ENCODE assay signal across 7 mouse cellular contexts in genomic region chr4:43630030-43630581, GRCm38 (mm10). TPM values are rescaled to one million over a fixed set of nuclear protein-coding genes. Genes with fewer than 3 reads are reported as not detected.
DNase-seq lines count a peak whose midpoint lies in the region; ATAC-seq lines count a peak whose summit lies in the region.

No protein-coding gene starts in this region.

- peak; percentile 90 for DNase-seq in adipocyte (ENCODE audit: low spot score)
- peak; percentile 90 for DNase-seq in embryo, embryonic 10 days (ENCODE audit: low spot score)
- peak; percentile 68 for DNase-seq in gastrocnemius, postnatal 14 days
- DNase-seq in induced T-regulatory cell, adult 2 months (ENCODE audit: low read depth), result peak; percentile 84
- DNase-seq in left cerebral cortex, adult 8-10 months (ENCODE audit: low spot score in 2 of 2), result peak; percentile 56 to 77
- peak; percentile 92 for DNase-seq in right cerebral cortex, postnatal 10 days (ENCODE audit: low spot score in 2 of 2)

- ATAC-seq in megakaryocyte progenitor cell, adult 5-6 weeks (replicated peaks; ENCODE audit: poor library complexity), result peak; percentile 88

- intact Hi-C loops in gastrocnemius, postnatal 14 days (cut with DNase I; ENCODE audit: low total_unique reads), result loop anchor here (2.0 to 5.0 kb wide), 2 partner anchors 37 to 81 kb away; partner anchors contain the start of genes Fam221b, Olfr71 and Tmem8b

RNA-seq across cellular contexts. Expression of gene Npr2, which starts 1.6 kb away (rescaled TPM):
- total RNA-seq in gastrocnemius, postnatal 14 days (2021), result 10 to 100 TPM; 29.5 to 31.4 TPM
- 10 to 100 TPM; 42.5 to 60.2 (median 56.9) TPM for total RNA-seq in left cerebral cortex, adult 8-10 months (2022)
- total RNA-seq in megakaryocyte progenitor cell, adult 5-6 weeks (2015), result 0.30 and 1.4 TPM in 2 replicates
- total RNA-seq in megakaryocyte progenitor cell, adult 5-6 weeks (2017), result 0.21 and 1.3 TPM in 2 replicates

RNA-seq across cellular contexts. Expression of gene Spag8, which starts 23.3 kb away (rescaled TPM):
- total RNA-seq in gastrocnemius, postnatal 14 days (2021), result not detected
- 1 to 10 TPM; 1.3 to 1.6 (median 1.5) TPM for total RNA-seq in left cerebral cortex, adult 8-10 months (2022)
- 0.22 TPM in 1 of 2 replicates, not detected in the other for total RNA-seq in megakaryocyte progenitor cell, adult 5-6 weeks (2015)
- total RNA-seq in megakaryocyte progenitor cell, adult 5-6 weeks (2017), result 0.71 TPM in 1 of 2 replicates, not detected in the other

RNA-seq across cellular contexts. Expression of gene Hint2, which starts 26.2 kb away (rescaled TPM):
- total RNA-seq in gastrocnemius, postnatal 14 days (2021), result 10 to 100 TPM; 48.5 to 53.8 TPM
- total RNA-seq in left cerebral cortex, adult 8-10 months (2022), result 10 to 100 TPM; 29.6 to 46.8 (median 41.6) TPM
- total RNA-seq in megakaryocyte progenitor cell, adult 5-6 weeks (2015), result 36.5 and 52.7 TPM in 2 replicates
- total RNA-seq in megakaryocyte progenitor cell, adult 5-6 weeks (2017), result 43.1 and 58.6 TPM in 2 replicates

RNA-seq across cellular contexts. Expression of gene Tmem8b, which starts 38.7 kb away (rescaled TPM):
- 1 to 10 TPM; 8.2 to 9.7 TPM for total RNA-seq in gastrocnemius, postnatal 14 days (2021)
- 10 to 100 TPM; 56.5 to 59.6 (median 57.4) TPM for total RNA-seq in left cerebral cortex, adult 8-10 months (2022)
- total RNA-seq in megakaryocyte progenitor cell, adult 5-6 weeks (2015), result 0.47 and 0.95 TPM in 2 replicates
- 0.25 and 0.61 TPM in 2 replicates for total RNA-seq in megakaryocyte progenitor cell, adult 5-6 weeks (2017)

RNA-seq across cellular contexts. Expression of gene Fam221b, which starts 38.8 kb away (rescaled TPM):
- total RNA-seq in gastrocnemius, postnatal 14 days (2021), result under 1 TPM; 0.16 to 0.20 TPM
- total RNA-seq in left cerebral cortex, adult 8-10 months (2022), result 1 to 10 TPM; 1.2 to 2.0 (median 1.6) TPM
- 0.07 TPM in 2 replicates for total RNA-seq in megakaryocyte progenitor cell, adult 5-6 weeks (2015)
- total RNA-seq in megakaryocyte progenitor cell, adult 5-6 weeks (2017), result 0.44 and 0.62 TPM in 2 replicates

Comparison
In these comparisons a context has a peak if more than half of its experiments do, and no peak if none do; other contexts are left out.
1. Peak in every context shown above with its lines: DNase-seq and ATAC-seq.
2. RNA of gene Npr2, which starts 1.6 kb away (total RNA-seq): 42.5 to 60.2 TPM in left cerebral cortex, adult 8-10 months and 29.5 to 31.4 TPM in gastrocnemius, postnatal 14 days; 0.21 to 1.4 TPM in megakaryocyte progenitor cell, adult 5-6 weeks; every median in the first group is over 10 times any median in the second.